Mouse (Mus musculus): Measurements from ENCODE around the gene Gm12117. TPM values are rescaled to one million over a fixed set of nuclear protein-coding genes. Genes with fewer than 3 reads are reported as not detected.

Gm12117 gene
- polyA plus RNA-seq (2012; rRNA removed), result not detected in 2 replicates
- polyA plus RNA-seq (2014; fragmentation: Nextera tagmentation; extraction: Ambion mirVana), result not detected in 2 replicates

DNA sequence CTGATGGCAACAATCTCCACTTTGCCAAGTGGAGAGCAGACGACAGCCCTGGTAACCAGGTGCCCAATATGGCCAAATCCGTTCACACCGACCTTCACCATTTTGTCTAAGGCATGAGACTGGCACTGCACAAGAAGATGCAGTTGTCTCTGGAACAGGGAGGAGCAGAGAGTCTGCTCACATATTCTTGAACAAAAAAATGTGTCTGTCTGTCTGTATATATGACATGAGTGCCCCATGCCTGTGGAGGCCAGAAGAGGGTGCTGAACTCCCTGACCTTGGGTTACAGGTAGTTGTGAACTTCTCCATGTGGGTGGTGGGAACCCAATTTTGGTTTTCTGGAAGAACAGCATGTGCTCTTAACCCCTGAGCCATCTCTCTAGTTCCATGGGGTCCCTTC lies at the start of gene Gm12117:
Gm12117 (minus strand) TSS at position 101 of the 400 bp plus-strand sequence.
- Histone ChIP-seq H3K4me1 (replicated peaks; ENCODE audit: control insufficient read depth in 2 of 2, insufficient read depth in 2 of 2, low read length in 1 of 2) (no peaks in the 10 kb centered on the region), H3K4me2 (ENCODE audit: low read depth) (no peak within 1 kb of the TSS), H3K27me3 (ENCODE audit: control insufficient read depth, insufficient read depth, low read length) (no peaks in the 10 kb centered on the region), H3K4me3 (ENCODE audit: insufficient read depth in 1 of 2, low read depth in 2 of 2, low read length in 2 of 2) (no peak within 1 kb of the TSS), H3K27ac (no peak within 1 kb of the TSS), H3K36me3 (replicated peaks; ENCODE audit: control insufficient read depth, insufficient read depth, low read depth) (no peaks in the 10 kb centered on the region), H3K9ac (replicated peaks) (no peak within 1 kb of the TSS), H3K9me3 (ENCODE audit: control insufficient read depth, low read length) (no peaks in the 10 kb centered on the region)
- no peak for DNase-seq (ENCODE audit: low read depth in 3 of 3, low spot score in 3 of 3)
- WGBS (ENCODE audit: insufficient replicate concordance), result 90% methylated on average over 3 of the region's 3 CpGs
- no peak for TF ChIP-seq CTCF (IDR thresholded peaks at IDR 0.05; ENCODE audit: low read depth)
- TF ChIP-seq EP300 (IDR thresholded peaks at IDR 0.05; ENCODE audit: low read depth), result no peak
- no peak for ATAC-seq (ENCODE audit: insufficient read depth)

DNA sequence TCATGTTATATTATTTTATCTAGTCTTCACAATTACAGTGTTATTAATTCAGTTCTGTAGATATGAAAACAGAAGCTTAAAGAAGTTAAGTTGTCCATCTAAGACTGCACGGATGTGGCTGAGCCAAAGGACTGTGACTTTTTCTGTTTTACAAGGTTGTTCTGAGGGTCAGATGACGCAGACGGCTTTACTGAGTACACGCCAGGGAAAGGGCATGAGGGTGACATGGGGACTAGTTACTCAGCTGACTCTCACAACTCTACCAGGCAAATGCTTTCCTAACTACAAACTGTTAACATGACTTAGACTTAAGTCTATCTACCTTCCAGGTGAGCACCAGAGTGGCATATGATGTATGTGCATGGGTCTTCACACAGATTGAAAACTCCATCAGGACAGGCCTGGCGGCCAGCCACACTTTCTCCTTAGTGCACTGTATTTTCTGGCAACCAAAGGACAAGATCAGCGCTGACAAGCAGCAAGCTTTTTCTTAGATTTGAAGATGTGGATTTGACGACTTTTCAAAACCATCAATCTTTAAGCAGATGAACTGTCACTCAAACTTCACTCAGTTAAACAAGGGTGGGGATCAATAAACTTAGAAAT lies 42.6 kb upstream of the Gm12117 start:
- Histone ChIP-seq H3K4me1 (replicated peaks; ENCODE audit: control insufficient read depth in 2 of 2, insufficient read depth in 2 of 2, low read length in 1 of 2) (no peaks in the 10 kb centered on the region), H3K4me3 (ENCODE audit: insufficient read depth in 1 of 2, low read depth in 2 of 2, low read length in 2 of 2) (no peak overlapping the region), H3K9me3 (ENCODE audit: control insufficient read depth, low read length) (no peaks in the 10 kb centered on the region), H3K4me2 (ENCODE audit: low read depth) (no peak overlapping the region), H3K9ac (replicated peaks) (no peak overlapping the region), H3K27ac (no peak overlapping the region), H3K27me3 (ENCODE audit: control insufficient read depth, insufficient read depth, low read length) (no peaks in the 10 kb centered on the region), H3K36me3 (replicated peaks; ENCODE audit: control insufficient read depth, insufficient read depth, low read depth) (no peaks in the 10 kb centered on the region)
- DNase-seq (ENCODE audit: low read depth in 3 of 3, low spot score in 3 of 3) (no peak), ATAC-seq (ENCODE audit: insufficient read depth) (no peak)
- 68% methylated on average over 7 of the region's 7 CpGs for WGBS (ENCODE audit: insufficient replicate concordance)
- TF ChIP-seq EP300 (IDR thresholded peaks at IDR 0.05; ENCODE audit: low read depth) (no peak), CTCF (IDR thresholded peaks at IDR 0.05; ENCODE audit: low read depth) (no peak)

DNA sequence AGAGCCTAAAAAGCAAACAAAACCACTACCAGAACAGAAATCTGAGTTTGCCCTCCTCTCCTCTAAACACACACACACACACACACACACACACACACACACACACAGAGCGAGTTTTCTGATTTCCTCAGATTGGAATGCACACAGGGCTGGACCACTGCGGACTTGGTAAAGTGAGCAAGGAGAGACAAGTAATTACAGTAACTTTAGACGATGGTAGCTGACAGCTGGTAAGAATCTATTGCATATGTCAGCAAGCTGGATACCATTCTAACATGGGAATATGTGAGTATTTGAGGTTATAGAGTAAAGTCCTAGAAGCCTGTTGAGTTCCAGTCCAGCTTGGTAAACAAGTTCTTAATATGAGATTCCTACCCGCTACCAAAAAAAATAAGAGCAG lies 33.0 kb upstream of the Gm12117 start:
- no peaks in the 10 kb centered on the region for H3K9me3 ChIP-seq (ENCODE audit: control insufficient read depth, low read length)
- no peak overlapping the region for H3K9ac ChIP-seq (replicated peaks)
- H3K36me3 ChIP-seq (replicated peaks; ENCODE audit: control insufficient read depth, insufficient read depth, low read depth), result no peaks in the 10 kb centered on the region
- H3K4me2 ChIP-seq (ENCODE audit: low read depth), result no peak overlapping the region
- no peak overlapping the region for H3K27ac ChIP-seq
- TF ChIP-seq EP300 (IDR thresholded peaks at IDR 0.05; ENCODE audit: low read depth) (no peak), CTCF (IDR thresholded peaks at IDR 0.05; ENCODE audit: low read depth) (no peak)
- no peak for ATAC-seq (ENCODE audit: insufficient read depth)
- no peak overlapping the region for H3K4me3 ChIP-seq (ENCODE audit: insufficient read depth in 1 of 2, low read depth in 2 of 2, low read length in 2 of 2)
- WGBS (ENCODE audit: insufficient replicate concordance), result 75% methylated on average over 4 of the region's 4 CpGs
- no peaks in the 10 kb centered on the region for H3K4me1 ChIP-seq (replicated peaks; ENCODE audit: control insufficient read depth in 2 of 2, insufficient read depth in 2 of 2, low read length in 1 of 2)
- H3K27me3 ChIP-seq (ENCODE audit: control insufficient read depth, insufficient read depth, low read length), result no peaks in the 10 kb centered on the region
- DNase-seq (ENCODE audit: low read depth in 3 of 3, low spot score in 3 of 3), result no peak

DNA sequence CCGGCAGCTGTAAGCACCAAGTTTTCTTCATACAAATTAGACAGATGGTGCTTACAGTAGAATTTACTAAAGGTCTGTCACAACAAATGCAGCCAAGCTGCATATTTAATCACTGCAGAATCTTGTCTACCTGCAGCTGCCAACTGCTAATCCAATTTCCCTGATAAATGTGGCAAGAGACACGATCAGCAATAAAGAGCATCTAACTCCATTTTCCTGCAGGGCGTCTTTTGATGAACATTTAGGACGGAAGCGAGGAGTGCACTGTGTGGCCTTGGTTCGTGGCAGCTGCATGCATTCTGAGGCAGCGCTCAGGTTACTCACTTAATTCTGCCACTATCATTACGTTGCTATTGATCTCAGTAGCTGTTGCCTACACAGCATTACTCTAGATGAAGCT lies 24.3 kb upstream of the Gm12117 start:
- H3K27ac ChIP-seq, result no peak overlapping the region
- 78% methylated on average over 8 of the region's 8 CpGs for WGBS (ENCODE audit: insufficient replicate concordance)
- ATAC-seq (ENCODE audit: insufficient read depth) (no peak), DNase-seq (ENCODE audit: low read depth in 3 of 3, low spot score in 3 of 3) (no peak)
- no peaks in the 10 kb centered on the region for H3K36me3 ChIP-seq (replicated peaks; ENCODE audit: control insufficient read depth, insufficient read depth, low read depth)
- no peak overlapping the region for H3K9ac ChIP-seq (replicated peaks)
- H3K4me1 ChIP-seq (replicated peaks; ENCODE audit: control insufficient read depth in 2 of 2, insufficient read depth in 2 of 2, low read length in 1 of 2), result no peaks in the 10 kb centered on the region
- H3K9me3 ChIP-seq (ENCODE audit: control insufficient read depth, low read length), result no peaks in the 10 kb centered on the region
- no peak overlapping the region for H3K4me2 ChIP-seq (ENCODE audit: low read depth)
- H3K27me3 ChIP-seq (ENCODE audit: control insufficient read depth, insufficient read depth, low read length), result no peaks in the 10 kb centered on the region
- H3K4me3 ChIP-seq (ENCODE audit: insufficient read depth in 1 of 2, low read depth in 2 of 2, low read length in 2 of 2), result no peak overlapping the region
- no peak for TF ChIP-seq EP300 (IDR thresholded peaks at IDR 0.05; ENCODE audit: low read depth)
- no peak for TF ChIP-seq CTCF (IDR thresholded peaks at IDR 0.05; ENCODE audit: low read depth)

DNA sequence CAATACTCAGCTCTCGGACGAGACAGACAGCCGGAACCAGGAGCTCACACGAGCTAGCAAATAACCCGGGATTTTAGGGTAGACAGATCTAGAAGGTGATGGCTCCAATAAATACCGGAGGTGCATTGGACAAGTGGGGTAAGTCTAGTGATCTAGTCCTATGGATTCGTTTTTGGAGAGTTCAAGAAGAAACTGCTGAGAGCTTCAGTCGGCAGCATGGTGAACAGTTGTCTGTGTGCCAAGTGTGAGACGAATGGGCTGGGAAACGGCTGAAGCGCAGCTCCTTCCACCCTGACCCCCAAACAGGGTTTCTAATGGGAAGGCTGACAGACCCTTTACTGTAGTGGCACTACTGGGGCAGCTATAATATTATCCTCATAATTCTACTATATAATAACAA lies 22.8 kb upstream of the Gm12117 start:
- no peak overlapping the region for H3K4me2 ChIP-seq (ENCODE audit: low read depth)

More for the DNA sequence above, 22.8 kb upstream of the Gm12117 start:
- Histone ChIP-seq H3K27me3 (ENCODE audit: control insufficient read depth, insufficient read depth, low read length) (no peaks in the 10 kb centered on the region), H3K27ac (no peak overlapping the region), H3K4me3 (ENCODE audit: insufficient read depth in 1 of 2, low read depth in 2 of 2, low read length in 2 of 2) (no peak overlapping the region), H3K4me1 (replicated peaks; ENCODE audit: control insufficient read depth in 2 of 2, insufficient read depth in 2 of 2, low read length in 1 of 2) (no peaks in the 10 kb centered on the region), H3K9ac (replicated peaks) (no peak overlapping the region), H3K36me3 (replicated peaks; ENCODE audit: control insufficient read depth, insufficient read depth, low read depth) (no peaks in the 10 kb centered on the region), H3K9me3 (ENCODE audit: control insufficient read depth, low read length) (no peaks in the 10 kb centered on the region)
- 67% methylated on average over 11 of the region's 11 CpGs for WGBS (ENCODE audit: insufficient replicate concordance)
- ATAC-seq (ENCODE audit: insufficient read depth) (no peak), DNase-seq (ENCODE audit: low read depth in 3 of 3, low spot score in 3 of 3) (no peak)
- no peak for TF ChIP-seq CTCF (IDR thresholded peaks at IDR 0.05; ENCODE audit: low read depth)
- no peak for TF ChIP-seq EP300 (IDR thresholded peaks at IDR 0.05; ENCODE audit: low read depth)
